Mouse (Mus musculus) ES-Bruce4 (cell line): ENCODE data around the gene Slamf8. TPM values are rescaled to one million over a fixed set of nuclear protein-coding genes. Genes with fewer than 3 reads are reported as not detected.

Source experiments
- H3K27ac ChIP-seq: 2 replicates; pipeline ENCODE4 v1.5.1; 2012; ENCODE audit warnings: low read length, inconsistent platforms; ENCODE audit not compliant: insufficient read depth
- H3K27me3 ChIP-seq: 2 replicates; pipeline ENCODE4 v1.6.1; 2012; ENCODE audit warnings: mild to moderate bottlenecking, low read length, inconsistent platforms; ENCODE audit not compliant: control insufficient read depth, poor library complexity, insufficient read depth, severe bottlenecking
- H3K36me3 ChIP-seq: 2 replicates; pipeline ENCODE4 v1.6.1; 2012; ENCODE audit warnings: inconsistent platforms, mild to moderate bottlenecking, low read length, moderate library complexity; ENCODE audit not compliant: control insufficient read depth, poor library complexity, insufficient read depth, severe bottlenecking
- H3K4me1 ChIP-seq: one replicate; pipeline ENCODE4 v1.8.1; 2011; ENCODE audit warnings: low read length; ENCODE audit not compliant: control insufficient read depth, insufficient read depth
- H3K4me3 ChIP-seq: 2 replicates; pipeline ENCODE4 v1.5.1; 2011; ENCODE audit warnings: low read depth, mild to moderate bottlenecking, low read length
- H3K9ac ChIP-seq: 2 replicates; pipeline ENCODE4 v1.6.1; 2012; ENCODE audit warnings: low read depth, mild to moderate bottlenecking, inconsistent platforms; ENCODE audit not compliant: poor library complexity, severe bottlenecking
- H3K9me3 ChIP-seq: replicated peaks from 2 replicates; pipeline ENCODE4 v1.6.1; 2012; ENCODE audit warnings: mild to moderate bottlenecking, low read length, inconsistent platforms; ENCODE audit not compliant: control insufficient read depth, poor library complexity, insufficient read depth, severe bottlenecking
- CTCF ChIP-seq: IDR thresholded peaks from one replicate; pipeline ENCODE4 v1.8.1; 2011; ENCODE audit warnings: low read depth, low read length
- EP300 ChIP-seq: IDR thresholded peaks from 2 replicates; pipeline ENCODE4 v1.6.1; 2011; ENCODE audit warnings: low read depth, low read length; ENCODE audit not compliant: insufficient read depth
- POLR2A ChIP-seq: IDR thresholded peaks from one replicate; pipeline ENCODE4 v1.8.1; 2011; ENCODE audit warnings: low read length; ENCODE audit not compliant: insufficient read depth
- polyA plus RNA-seq: library from polyadenylated mRNA; stranded (reverse); fragments of >200 nt; gene quantifications from 2 replicates; pipeline ENCODE4 v1.2.4, GENCODE M21; 2011; ENCODE audit warnings: low read depth; ENCODE audit not compliant: missing spikeins, insufficient read depth, insufficient read length

Gene Slamf8
- polyA plus RNA-seq, 1 experiment: not detected

GRCm38 (mm10) chr1:172539827-172540226 lies 50.5 kb downstream of the Slamf8 start:
- Histone ChIP-seq H3K36me3 (no peaks in the 10 kb centered on the region), H3K9me3 (no peaks in the 10 kb centered on the region), H3K27me3 (no peaks in the 10 kb centered on the region), H3K27ac (no peak overlapping the region), H3K9ac (no peak overlapping the region), H3K4me3 (no peak overlapping the region), H3K4me1 (no peaks in the 10 kb centered on the region)
- TF ChIP-seq EP300: no peak
- no peak for TF ChIP-seq CTCF
- no peak for TF ChIP-seq POLR2A

- no peak overlapping the region for H3K4me3 ChIP-seq
- no peak for TF ChIP-seq EP300
- TF ChIP-seq CTCF: no peak
- TF ChIP-seq POLR2A: no peak
- H3K27ac ChIP-seq: no peak overlapping the region
- no peak overlapping the region for H3K9ac ChIP-seq
- H3K27me3 ChIP-seq: no peaks in the 10 kb centered on the region
- no peaks in the 10 kb centered on the region for H3K4me1 ChIP-seq
- no peaks in the 10 kb centered on the region for H3K9me3 ChIP-seq
- no peaks in the 10 kb centered on the region for H3K36me3 ChIP-seq
Observed at GRCm38 (mm10) chr1:172535116-172535515, 55.3 kb downstream of the Slamf8 start.

- Histone ChIP-seq H3K36me3 (no peaks in the 10 kb centered on the region), H3K27me3 (no peaks in the 10 kb centered on the region), H3K27ac (no peak overlapping the region), H3K9ac (no peak overlapping the region), H3K9me3 (no peaks in the 10 kb centered on the region), H3K4me3 (no peak overlapping the region), H3K4me1 (no peaks in the 10 kb centered on the region)
- no peak for TF ChIP-seq POLR2A
- no peak for TF ChIP-seq CTCF
- no peak for TF ChIP-seq EP300
Observed at GRCm38 (mm10) chr1:172532551-172532950, 57.8 kb downstream of the Slamf8 start.

Other genes starting within 250 kb of the Slamf8 start
- gene Kcnj10, start 249.4 kb downstream of the Slamf8 start, polyA plus RNA-seq: 1.0 and 1.3 TPM in 2 replicates
- gene Pigm, start 214.0 kb downstream of the Slamf8 start, polyA plus RNA-seq: 19.9 and 21.2 TPM in 2 replicates
- gene Slamf9, start 115.2 kb downstream of the Slamf8 start, polyA plus RNA-seq: 0.46 and 0.85 TPM in 2 replicates
- gene Igsf9, start 108.8 kb downstream of the Slamf8 start, polyA plus RNA-seq: 40.5 and 40.6 TPM in 2 replicates
- gene Tagln2, start 90.5 kb downstream of the Slamf8 start, polyA plus RNA-seq: 269 and 312 TPM in 2 replicates
- gene Cfap45, start 69.8 kb downstream of the Slamf8 start, polyA plus RNA-seq: 2.1 and 2.3 TPM in 2 replicates
- gene Vsig8, start 34.6 kb downstream of the Slamf8 start, polyA plus RNA-seq: 0.37 TPM in 1 of 2 replicates, not detected in the other
- gene Fcrl6, start 12.0 kb upstream of the Slamf8 start, polyA plus RNA-seq: not detected in 2 replicates
- 0.64 and 2.4 TPM in 2 replicates for gene Dusp23, start 42.4 kb upstream of the Slamf8 start, polyA plus RNA-seq
- not detected in 2 replicates for gene Crp, start 107.5 kb upstream of the Slamf8 start, polyA plus RNA-seq